Mouse (Mus musculus) neural tube, embryonic 15.5 days (tissue): ENCODE data around the gene Hba-a2. TPM values are rescaled to one million over a fixed set of nuclear protein-coding genes. Genes with fewer than 3 reads are reported as not detected.

Experiments used
- ATAC-seq: fragments of 200-750 bp; cut with Nextera tagmentation; 2 replicates; pipeline ENCODE4 v1.8.0; 2017; ENCODE audit warnings: mild to moderate bottlenecking, moderate TSS enrichment, moderate library complexity; ENCODE audit not compliant: low FRiP score
- H3K27ac ChIP-seq: fragments of 300-500 bp; sonication (generic); replicated peaks from 2 replicates; pipeline ENCODE4 v1.5.1; 2015; ENCODE audit warnings: mild to moderate bottlenecking, inconsistent platforms
- H3K27me3 ChIP-seq: fragments of 300-500 bp; sonication (generic); replicated peaks from 2 replicates; pipeline ENCODE4 v1.6.1; 2015; ENCODE audit warnings: inconsistent platforms
- H3K36me3 ChIP-seq: fragments of 300-500 bp; sonication (generic); 2 replicates; pipeline ENCODE4 v1.6.1; 2015; ENCODE audit warnings: inconsistent platforms
- H3K4me1 ChIP-seq: fragments of 300-500 bp; sonication (generic); 2 replicates; pipeline ENCODE4 v1.6.1; 2015; ENCODE audit warnings: inconsistent platforms
- H3K4me2 ChIP-seq: fragments of 300-500 bp; sonication (generic); 2 replicates; pipeline ENCODE4 v1.6.1; 2015; ENCODE audit warnings: inconsistent platforms, mild to moderate bottlenecking, moderate library complexity
- H3K4me3 ChIP-seq: fragments of 300-500 bp; sonication (generic); replicated peaks from 2 replicates; pipeline ENCODE4 v1.5.1; 2015; ENCODE audit warnings: mild to moderate bottlenecking, inconsistent platforms
- H3K9ac ChIP-seq: fragments of 300-500 bp; sonication (generic); replicated peaks from 2 replicates; pipeline ENCODE4 v1.6.1; 2015; ENCODE audit warnings: mild to moderate bottlenecking, inconsistent platforms
- H3K9me3 ChIP-seq: fragments of 300-500 bp; sonication (generic); replicated peaks from 2 replicates; pipeline ENCODE4 v1.6.1; 2016; ENCODE audit warnings: inconsistent platforms
- WGBS: fragments of 180-500 bp; shearing (Covaris S2); methylation state at CpG from one replicate; pipeline ENCODE4 v1.1.7; 2015; ENCODE audit warnings: mixed read lengths; 5-methylcytosine and 5-hydroxymethylcytosine counted together
- polyA plus RNA-seq: library from polyadenylated mRNA; unstranded; fragments of >200 nt; fragmentation: Nextera tagmentation; extraction: Ambion mirVana; gene quantifications from 2 replicates; pipeline ENCODE4 v1.2.1, GENCODE M21; 2015

The Hba-a2 gene
- polyA plus RNA-seq, 1 experiment from 2014 or later, result 6,998 TPM

GRCm38 (mm10) chr11:32301506-32301905 is 5.2 kb downstream of the Hba-a2 start:
- H3K4me3 ChIP-seq, result no peak overlapping the region
- no peaks in the 10 kb centered on the region for H3K9me3 ChIP-seq
- WGBS, result 68% methylated on average over 1 of the region's 1 CpGs
- H3K4me1 ChIP-seq, result peaks cover 8% of the 10 kb centered on the region; the same call in 1 of the 2 replicates
- no peaks in the 10 kb centered on the region for H3K36me3 ChIP-seq
- no peak overlapping the region for H3K27ac ChIP-seq
- H3K4me2 ChIP-seq, result no peak overlapping the region
- H3K9ac ChIP-seq, result no peak overlapping the region
- H3K27me3 ChIP-seq, result peaks cover 9% of the 10 kb centered on the region; the same call in 1 of the 2 replicates
- no peak for ATAC-seq

DNA sequence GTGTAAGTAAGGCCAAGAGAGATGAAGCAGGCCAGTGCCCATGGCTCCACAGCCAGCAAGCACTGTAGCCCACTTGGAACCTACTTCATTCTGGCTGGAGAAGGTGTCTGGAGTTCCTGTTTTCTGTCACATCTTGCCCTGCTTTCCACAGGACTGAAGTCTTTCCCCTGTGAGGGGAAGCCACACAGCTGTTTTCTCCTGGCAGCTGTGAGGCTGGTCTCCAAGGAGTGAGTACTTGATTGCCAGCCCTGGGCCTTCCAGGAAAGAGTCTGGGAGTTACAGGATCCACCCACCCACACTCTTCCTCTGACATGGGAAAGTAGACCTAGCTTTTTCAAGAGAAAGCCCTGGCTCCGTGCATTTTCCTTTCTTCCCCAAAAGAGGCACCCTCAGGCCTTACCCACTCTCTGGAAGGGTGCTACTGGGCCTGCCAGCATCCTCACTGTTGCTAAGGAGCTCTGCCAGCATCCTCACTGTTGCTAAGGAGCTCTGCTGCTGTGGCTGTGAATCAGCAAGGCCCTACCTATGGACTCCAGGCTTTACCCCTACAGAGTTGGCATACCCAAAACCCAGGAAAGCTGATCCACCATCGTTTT is 6.6 kb downstream of the Hba-a2 start:
- H3K27me3 ChIP-seq, result peaks cover 9% of the 10 kb centered on the region; the same call in 1 of the 2 replicates
- peaks cover 8% of the 10 kb centered on the region; the same call in 1 of the 2 replicates for H3K4me1 ChIP-seq
- no peak overlapping the region for H3K4me3 ChIP-seq
- H3K4me2 ChIP-seq, result no peak overlapping the region
- no peak overlapping the region for H3K27ac ChIP-seq
- no peak for ATAC-seq
- no peaks in the 10 kb centered on the region for H3K9me3 ChIP-seq
- no peaks in the 10 kb centered on the region for H3K36me3 ChIP-seq
- 56% methylated on average over 2 of the region's 2 CpGs for WGBS
- no peak overlapping the region for H3K9ac ChIP-seq

DNA sequence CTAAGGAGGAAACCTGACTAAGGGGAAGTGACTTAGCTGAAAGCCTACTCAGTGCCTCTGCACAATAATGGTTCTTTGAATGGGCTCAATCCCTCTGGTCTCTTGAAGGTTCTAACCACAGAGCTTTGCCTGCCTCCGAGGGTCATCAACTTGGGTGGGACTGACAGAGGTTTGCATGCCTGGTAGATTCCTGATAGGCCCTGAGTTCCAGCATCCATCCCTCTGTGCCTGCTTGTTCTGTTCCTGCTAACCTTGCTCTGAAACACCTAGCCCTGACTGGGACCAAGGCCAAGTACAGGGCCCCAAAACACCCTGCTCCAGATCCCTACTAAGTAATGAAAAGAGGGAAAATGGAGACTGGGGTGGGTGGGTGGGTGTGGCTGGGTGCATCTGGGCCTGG is 7.2 kb downstream of the Hba-a2 start:
- H3K4me1 ChIP-seq, result peaks cover 8% of the 10 kb centered on the region; the same call in 1 of the 2 replicates
- H3K9me3 ChIP-seq, result no peaks in the 10 kb centered on the region
- no peak for ATAC-seq
- no peak overlapping the region for H3K9ac ChIP-seq
- peaks cover 9% of the 10 kb centered on the region; the same call in 1 of the 2 replicates for H3K27me3 ChIP-seq
- WGBS, result 89% methylated on average over 1 of the region's 1 CpGs
- no peak overlapping the region for H3K4me2 ChIP-seq
- H3K4me3 ChIP-seq, result no peak overlapping the region
- no peaks in the 10 kb centered on the region for H3K36me3 ChIP-seq
- no peak overlapping the region for H3K27ac ChIP-seq

DNA sequence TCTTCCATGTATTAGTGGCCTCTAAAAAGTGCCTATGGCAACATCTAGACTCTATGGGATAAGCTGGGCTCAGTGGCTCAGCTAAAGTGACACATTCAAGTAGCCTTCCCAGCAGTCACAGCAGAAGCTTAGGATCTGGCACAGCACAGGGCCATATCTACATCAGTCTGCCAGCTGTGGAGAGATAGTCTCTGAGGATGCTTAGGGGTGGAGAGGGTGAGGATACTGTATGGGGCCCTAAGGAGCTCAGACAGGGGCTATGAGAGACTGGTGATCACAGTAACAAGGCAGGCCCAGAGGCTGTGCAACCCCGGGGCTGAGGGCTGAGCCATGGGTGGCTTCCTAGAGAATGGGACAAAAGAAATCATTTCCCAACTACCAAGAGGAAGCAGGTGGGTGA is 10.7 kb downstream of the Hba-a2 start:
- Histone ChIP-seq H3K27me3 (no peaks in the 10 kb centered on the region), H3K4me1 (peaks cover 8% of the 10 kb centered on the region; the same call in 1 of the 2 replicates), H3K9ac (no peak overlapping the region), H3K27ac (no peak overlapping the region), H3K9me3 (no peaks in the 10 kb centered on the region), H3K4me2 (no peak overlapping the region), H3K36me3 (no peaks in the 10 kb centered on the region), H3K4me3 (no peak overlapping the region)
- 65% methylated on average over 1 of the region's 1 CpGs for WGBS
- ATAC-seq, result no peak

DNA sequence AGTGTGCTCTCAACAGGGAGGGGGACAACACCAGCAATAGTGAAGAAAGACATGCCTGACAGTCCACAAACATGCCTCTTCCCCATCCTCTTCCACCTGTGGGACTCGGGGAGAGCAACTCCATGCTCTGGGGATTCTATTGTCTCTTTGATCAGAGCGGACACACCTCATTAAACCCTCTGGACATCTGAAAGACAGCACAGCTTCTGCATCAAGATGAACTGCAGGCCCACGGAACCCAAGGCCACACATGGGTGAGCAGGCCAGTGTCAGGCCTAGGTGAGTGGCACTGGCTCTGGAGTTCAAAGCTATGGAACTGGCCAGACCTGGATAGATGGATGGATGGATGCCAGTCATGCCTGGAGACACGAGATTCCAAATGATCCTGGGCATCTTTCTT is 13.2 kb downstream of the Hba-a2 start:
- no peak for ATAC-seq
- Histone ChIP-seq H3K36me3 (no peaks in the 10 kb centered on the region), H3K27ac (no peak overlapping the region), H3K9ac (no peak overlapping the region), H3K4me1 (no peaks in the 10 kb centered on the region), H3K9me3 (no peaks in the 10 kb centered on the region), H3K4me3 (no peak overlapping the region), H3K4me2 (no peak overlapping the region), H3K27me3 (no peaks in the 10 kb centered on the region)
- 41% methylated on average over 4 of the region's 4 CpGs for WGBS

DNA sequence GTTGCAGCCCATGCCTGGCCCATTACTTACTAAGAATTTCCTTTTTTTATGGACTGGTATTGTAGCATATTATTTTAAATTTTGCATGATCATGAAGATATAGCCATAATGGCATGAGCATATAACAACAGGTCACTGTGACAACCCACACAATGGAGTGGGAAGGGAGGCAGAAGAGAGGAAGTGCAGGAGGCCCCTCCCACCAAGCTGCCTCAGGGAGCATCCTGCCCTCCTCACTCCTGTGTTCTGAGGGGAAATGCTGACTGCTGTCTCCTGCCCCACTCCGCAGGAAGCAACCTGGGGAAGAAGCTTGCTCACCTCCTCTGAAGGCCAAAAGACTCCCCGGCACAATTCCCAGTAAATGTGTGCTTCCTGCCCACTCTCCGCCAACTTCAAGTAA is 13.6 kb downstream of the Hba-a2 start:
- Histone ChIP-seq H3K9me3 (no peaks in the 10 kb centered on the region), H3K27me3 (no peaks in the 10 kb centered on the region), H3K27ac (no peak overlapping the region), H3K9ac (no peak overlapping the region), H3K4me2 (no peak overlapping the region), H3K4me1 (no peaks in the 10 kb centered on the region), H3K4me3 (no peak overlapping the region), H3K36me3 (no peaks in the 10 kb centered on the region)
- no peak for ATAC-seq
- WGBS, result 86% methylated on average over 3 of the region's 3 CpGs

DNA sequence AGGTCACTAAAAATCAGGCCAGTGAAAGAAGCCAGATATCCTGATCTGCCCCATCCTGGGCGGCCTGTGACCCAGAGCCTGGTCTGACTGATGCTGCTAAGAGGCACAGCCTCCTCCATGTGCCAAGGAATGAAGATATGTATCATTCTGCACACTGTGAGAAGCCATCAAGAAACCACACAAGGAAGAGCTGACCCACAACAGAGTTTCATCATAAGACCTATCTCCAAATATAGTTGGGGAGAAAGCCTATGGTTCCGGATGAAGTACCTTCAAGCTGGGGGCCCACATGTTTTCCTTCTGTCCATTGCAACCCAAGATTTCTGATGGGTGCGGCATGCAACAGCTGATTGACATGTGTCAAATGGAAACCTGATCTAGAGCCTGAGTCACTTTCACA is 19.7 kb downstream of the Hba-a2 start:
- ATAC-seq, result no peak
- H3K4me2 ChIP-seq, result no peak overlapping the region
- H3K9ac ChIP-seq, result no peak overlapping the region
- no peaks in the 10 kb centered on the region for H3K27me3 ChIP-seq
- no peak overlapping the region for H3K27ac ChIP-seq
- no peak overlapping the region for H3K4me3 ChIP-seq
- H3K9me3 ChIP-seq, result no peaks in the 10 kb centered on the region
- no peaks in the 10 kb centered on the region for H3K36me3 ChIP-seq
- WGBS, result 93% methylated on average over 3 of the region's 3 CpGs
- no peaks in the 10 kb centered on the region for H3K4me1 ChIP-seq

DNA sequence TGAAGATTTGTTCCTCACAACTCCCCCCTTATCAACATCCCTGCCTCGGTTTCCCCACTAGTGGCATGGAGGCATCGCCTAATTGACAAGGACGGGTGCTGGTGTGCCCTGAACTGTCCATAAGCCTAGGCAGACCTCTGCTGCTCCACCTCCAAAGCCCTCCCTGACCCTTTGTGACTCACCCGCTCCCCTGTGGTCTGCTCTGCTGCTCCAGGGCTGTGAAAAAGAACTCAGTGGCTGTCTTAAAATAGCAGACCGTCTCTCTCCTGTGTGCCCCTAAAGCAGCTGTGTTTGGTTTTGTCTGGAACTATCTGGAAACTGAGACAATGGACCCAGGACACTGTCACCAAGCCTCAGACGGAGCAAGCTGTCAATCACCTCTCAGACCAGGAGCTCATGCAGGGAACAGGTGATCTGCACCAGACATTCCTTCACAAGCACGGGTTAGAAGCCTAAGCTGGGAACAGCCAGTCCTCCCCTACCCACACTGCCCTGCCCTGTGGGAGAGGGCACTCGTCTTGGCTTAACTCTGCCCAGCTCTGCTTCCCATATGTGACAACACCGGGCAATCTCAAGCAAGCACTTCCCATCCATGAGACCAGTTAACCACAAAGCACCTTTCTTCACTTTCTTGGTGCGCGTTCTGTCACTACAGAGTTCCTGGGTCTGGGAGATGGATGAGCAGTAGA is 24.4 kb downstream of the Hba-a2 start:
- Histone ChIP-seq H3K9ac (no peak overlapping the region), H3K9me3 (no peaks in the 10 kb centered on the region), H3K27me3 (no peaks in the 10 kb centered on the region), H3K27ac (no peak overlapping the region), H3K36me3 (no peaks in the 10 kb centered on the region), H3K4me1 (0 out of 2 replicates have a peak, but pooled peaks cover 3% of the 10 kb centered on the region), H3K4me2 (no peak overlapping the region), H3K4me3 (no peak overlapping the region)
- WGBS, result 70% methylated on average over 11 of the region's 11 CpGs
- no peak for ATAC-seq

- no peak overlapping the region for H3K4me2 ChIP-seq
- H3K4me3 ChIP-seq, result no peak overlapping the region
- 45% methylated on average over 8 of the region's 8 CpGs for WGBS
- 0 out of 2 replicates have a peak, but pooled peaks cover 3% of the 10 kb centered on the region for H3K4me1 ChIP-seq
- H3K27ac ChIP-seq, result no peak overlapping the region
- ATAC-seq, result no peak
- H3K9ac ChIP-seq, result no peak overlapping the region
- H3K9me3 ChIP-seq, result no peaks in the 10 kb centered on the region
- no peaks in the 10 kb centered on the region for H3K27me3 ChIP-seq
- H3K36me3 ChIP-seq, result no peaks in the 10 kb centered on the region
These were observed 24.9 kb downstream of the Hba-a2 start for GRCm38 (mm10) chr11:32321196-32321565.

- H3K36me3 ChIP-seq, result no peaks in the 10 kb centered on the region
- peak; percentile 83 for ATAC-seq
- peak overlapping the region; percentile 45 for H3K4me2 ChIP-seq
- no peak overlapping the region for H3K27ac ChIP-seq
- 0 out of 2 replicates have a peak, but pooled peaks cover 3% of the 10 kb centered on the region for H3K4me1 ChIP-seq
- no peaks in the 10 kb centered on the region for H3K9me3 ChIP-seq
- no peaks in the 10 kb centered on the region for H3K27me3 ChIP-seq
- no peak overlapping the region for H3K9ac ChIP-seq
- WGBS, result 13% methylated on average over 15 of the region's 15 CpGs
- H3K4me3 ChIP-seq, result no peak overlapping the region
These were observed 28.3 kb downstream of the Hba-a2 start for GRCm38 (mm10) chr11:32324609-32325008.

DNA sequence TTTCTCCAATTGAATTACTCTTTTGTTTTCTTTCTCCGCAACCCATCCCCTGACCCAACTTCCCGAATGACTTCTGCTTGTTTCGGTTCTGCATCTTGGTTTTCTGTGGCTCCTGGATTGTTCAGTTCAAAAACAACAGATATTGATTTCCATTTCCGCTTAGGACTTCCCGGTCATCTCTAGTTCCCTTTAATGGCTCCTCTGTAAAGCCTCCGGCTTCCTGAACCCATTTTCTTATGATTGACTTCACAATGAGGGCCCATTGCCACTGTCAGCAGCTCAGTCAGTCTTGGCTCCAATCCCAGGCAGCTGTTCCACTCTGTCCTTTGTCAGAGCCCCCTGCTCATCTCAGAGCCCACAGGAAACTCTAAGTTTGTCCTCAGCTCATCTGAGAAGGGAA is 34.8 kb downstream of the Hba-a2 start:
- Histone ChIP-seq H3K9ac (no peak overlapping the region), H3K27me3 (no peaks in the 10 kb centered on the region), H3K9me3 (no peaks in the 10 kb centered on the region), H3K4me2 (0 out of 2 replicates have a peak overlapping the region, but pooled peaks have one; percentile 13), H3K4me1 (peaks cover 14% of the 10 kb centered on the region), H3K27ac (no peak overlapping the region), H3K36me3 (no peaks in the 10 kb centered on the region), H3K4me3 (no peak overlapping the region)
- WGBS, result 34% methylated on average over 6 of the region's 6 CpGs
- no peak for ATAC-seq

DNA sequence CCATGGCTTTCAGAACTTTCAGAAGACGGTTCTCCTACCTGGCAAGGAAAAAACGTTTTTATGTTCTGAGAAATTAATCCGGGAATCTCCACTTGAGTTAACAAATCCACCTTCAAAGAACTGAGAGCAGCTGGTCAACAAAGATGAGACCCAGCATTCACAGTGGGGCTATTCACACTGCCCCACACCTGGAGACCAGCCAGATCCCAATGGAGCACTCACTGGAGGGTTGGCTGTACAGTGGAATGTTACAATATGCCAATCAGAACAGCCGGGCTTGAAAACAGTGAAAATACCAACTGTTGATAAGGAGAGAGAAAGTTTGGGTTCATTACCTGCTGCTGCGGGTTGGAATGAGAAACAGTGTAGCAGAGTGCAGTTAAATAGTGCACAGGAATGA is 35.6 kb downstream of the Hba-a2 start:
- Histone ChIP-seq H3K4me1 (peaks cover 14% of the 10 kb centered on the region), H3K36me3 (no peaks in the 10 kb centered on the region), H3K4me3 (no peak overlapping the region), H3K9ac (no peak overlapping the region), H3K27ac (no peak overlapping the region), H3K4me2 (no peak overlapping the region), H3K27me3 (no peaks in the 10 kb centered on the region), H3K9me3 (no peaks in the 10 kb centered on the region)
- ATAC-seq, result no peak
- 60% methylated on average over 5 of the region's 5 CpGs for WGBS
